Mouse (Mus musculus) gastrocnemius, postnatal 10 days (tissue): ENCODE data around the gene Cep97. TPM values are rescaled to one million over a fixed set of nuclear protein-coding genes. Genes with fewer than 3 reads are reported as not detected.
"Not testable (repeated sequence)": the region's sequence is repeated elsewhere in the genome, so short reads cannot be mapped to it uniquely, and the experiment has no call there.

Experiments
- DNase-seq: peaks from one replicate; pipeline ENCODE4 v3.0.0; 2021; ENCODE audit warnings: mixed read lengths
- total RNA-seq, 2 experiments: library from RNA; stranded (reverse); gene quantifications; 2 replicates each; pipeline ENCODE4 v1.2.3; 2021

Gene Cep97
- total RNA-seq, 2 experiments from 2014 or later: 3.2 to 5.5 TPM

GRCm38 (mm10) chr16:55890346-55891136, 44.1 kb downstream of the Cep97 start:
- DNase-seq: no peak

DNA sequence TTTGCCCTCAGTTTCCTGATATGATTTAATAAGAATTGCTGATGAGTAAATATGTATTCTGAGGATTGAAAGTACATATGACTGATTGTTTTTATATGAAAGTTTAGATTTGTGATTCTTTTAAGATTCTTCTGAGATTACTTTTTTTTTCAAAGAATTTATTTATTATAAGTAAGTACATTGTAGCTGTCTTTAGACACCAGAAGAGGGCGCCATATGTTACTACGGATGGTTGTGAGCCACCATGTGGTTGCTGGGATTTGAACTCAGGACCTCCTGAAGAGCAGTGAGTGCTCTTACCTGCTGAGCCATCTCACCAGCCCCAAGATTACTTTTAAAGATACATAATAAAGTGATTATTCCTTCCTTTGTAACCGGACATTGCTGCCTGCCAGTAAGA, 45.2 kb downstream of the Cep97 start:
- no peak for DNase-seq

DNA sequence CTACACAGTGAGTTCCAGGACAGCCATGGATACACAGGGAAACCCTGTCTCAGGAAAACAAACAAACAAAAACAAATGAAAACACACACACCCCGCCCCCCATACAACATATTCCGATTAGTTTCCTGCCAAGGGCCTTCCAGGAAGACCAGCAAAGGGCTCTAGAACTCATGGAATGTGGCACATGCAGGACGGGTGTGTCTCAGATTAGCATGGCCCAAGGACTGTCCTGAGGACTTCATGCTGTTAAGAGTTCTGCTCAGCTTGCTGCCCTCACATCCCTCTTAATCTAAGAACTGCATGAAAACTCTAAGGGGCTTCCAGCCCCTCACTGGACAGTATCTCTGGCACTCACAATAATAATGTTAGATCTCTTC, 46.1 kb downstream of the Cep97 start:
- DNase-seq: no peak

- no peak for DNase-seq
These were observed 46.7 kb downstream of the Cep97 start for GRCm38 (mm10) chr16:55887814-55888583.

GRCm38 (mm10) chr16:55884246-55884645, 50.4 kb downstream of the Cep97 start:
- DNase-seq: no peak

GRCm38 (mm10) chr16:55876025-55876424, 58.6 kb downstream of the Cep97 start:
- no peak for DNase-seq

- DNase-seq: no peak
These were observed 70.8 kb downstream of the Cep97 start for GRCm38 (mm10) chr16:55863832-55864231.

DNA sequence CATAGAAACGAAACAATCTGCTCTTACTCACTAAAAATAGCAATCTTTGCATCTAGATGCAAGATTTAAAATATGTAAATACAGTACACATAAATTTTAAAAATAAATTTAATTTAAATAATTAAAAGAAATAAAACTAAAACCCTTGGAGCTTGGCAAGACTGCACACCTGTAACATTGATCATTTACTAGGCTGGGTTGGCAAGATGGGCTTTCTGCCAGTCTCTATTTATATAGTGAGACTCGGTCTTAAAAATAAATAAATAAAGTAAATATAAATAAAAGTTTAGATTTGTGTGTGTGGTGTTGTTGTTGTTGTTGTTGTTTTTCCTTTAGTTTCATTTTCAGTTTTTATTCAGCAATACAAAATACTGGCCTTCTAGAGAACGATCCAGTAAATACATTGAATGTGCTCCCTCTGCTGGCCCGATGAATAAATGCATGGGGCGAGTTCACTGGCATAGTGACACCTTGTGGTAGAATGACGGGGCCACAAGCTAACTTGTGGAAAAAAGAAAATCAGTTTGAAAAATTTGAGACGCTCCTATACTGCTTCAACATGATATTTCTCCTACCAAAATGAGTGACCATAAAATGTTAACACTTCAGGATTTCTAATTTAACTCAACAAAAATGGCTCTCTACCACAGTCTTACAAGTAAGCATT, 71.4 kb downstream of the Cep97 start:
- peak; percentile 62 for DNase-seq

- DNase-seq: no peak
These were observed 73.6 kb downstream of the Cep97 start for GRCm38 (mm10) chr16:55861104-55861503.

DNA sequence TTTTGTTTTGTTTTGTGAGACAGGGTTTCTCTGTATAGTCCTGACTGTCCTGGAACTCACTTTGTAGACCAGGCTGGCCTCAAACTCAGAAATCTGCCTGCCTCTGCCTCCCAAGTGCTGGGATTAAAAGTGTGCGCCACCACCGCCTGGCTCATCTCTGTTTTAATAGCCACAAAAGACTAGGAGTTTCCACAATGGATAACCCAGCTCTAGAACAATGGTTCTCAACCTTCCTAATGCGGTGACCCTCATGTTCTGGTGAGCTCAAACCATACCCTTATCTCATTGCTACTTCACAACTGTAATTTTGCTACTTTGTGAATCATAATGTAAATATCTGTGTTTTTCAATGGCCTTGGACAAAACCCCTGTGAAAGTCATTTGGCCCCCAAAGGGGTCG, 75.2 kb downstream of the Cep97 start:
- not testable (repeated sequence) for DNase-seq

DNA sequence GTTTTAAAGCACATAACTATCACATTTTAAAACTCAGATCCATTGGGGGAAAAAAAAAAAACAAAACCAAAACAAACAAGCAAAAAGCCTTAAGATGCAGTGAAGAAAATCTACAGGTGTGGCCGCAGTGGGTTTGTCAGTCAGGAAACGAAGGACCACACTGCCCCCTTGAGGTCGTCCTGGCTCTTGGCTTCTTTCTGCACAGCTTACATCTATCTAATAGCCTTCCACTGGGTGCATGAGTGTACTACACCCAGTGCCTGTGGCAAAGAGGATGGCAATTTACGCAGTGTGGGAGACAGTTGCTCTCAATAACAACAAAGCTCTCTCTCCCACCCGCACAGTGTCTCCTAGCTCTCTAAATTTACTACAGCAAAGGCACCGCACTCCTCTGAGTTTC, 76.2 kb downstream of the Cep97 start:
- peak; percentile 62 for DNase-seq

- DNase-seq: peak; percentile 82
These were observed 81.5 kb downstream of the Cep97 start for GRCm38 (mm10) chr16:55852943-55853727.

- no peak for DNase-seq
These were observed 82.1 kb downstream of the Cep97 start for GRCm38 (mm10) chr16:55852515-55852914.

- no peak for DNase-seq
These were observed 84.2 kb downstream of the Cep97 start for GRCm38 (mm10) chr16:55850485-55850884.

Other genes starting within 250 kb of the Cep97 start
- gene Nfkbiz, start 96.0 kb downstream of the Cep97 start, total RNA-seq: 1 to 10 TPM; 1.8 to 2.8 TPM
- gene Nxpe3, start 39.6 kb downstream of the Cep97 start, total RNA-seq: under 1 TPM; 0.31 to 0.34 TPM
- gene Rpl24, start 31.4 kb upstream of the Cep97 start, total RNA-seq: 100 to 1,000 TPM; 823 to 845 TPM
- gene Zbtb11, start 39.0 kb upstream of the Cep97 start, total RNA-seq: 1 to 10 TPM; 6.5 to 9.1 TPM
- 10 to 100 TPM; 46.5 TPM for gene Pcnp, start 94.9 kb upstream of the Cep97 start, total RNA-seq
- gene Trmt10c, start 103.0 kb upstream of the Cep97 start, total RNA-seq: 1 to 10 TPM; 8.9 to 9.0 TPM
- gene Senp7, start 113.5 kb upstream of the Cep97 start, total RNA-seq: 10 to 100 TPM; 16.8 to 21.8 TPM